Mouse (Mus musculus) urinary bladder, postnatal 10 days (tissue): ENCODE results near the gene Olfr356.

Source experiments
- DNase-seq: peaks from one replicate; pipeline ENCODE4 v3.0.0; 2022; ENCODE audit warnings: low spot score

Olfr356 gene

GRCm38 (mm10) chr2:36936821-36937220, at the start of gene Olfr356:
TSS of gene Olfr356 (plus strand) at chr2:36937121.
- no peak for DNase-seq

GRCm38 (mm10) chr2:36892836-36893235, 44.1 kb upstream of the Olfr356 start, which contains the start of gene Olfr353:
TSS of gene Olfr353 (minus strand) at chr2:36892936.
- no peak for DNase-seq

- DNase-seq = no peak
Observed at GRCm38 (mm10) chr2:36897114-36897513, 39.8 kb upstream of the Olfr356 start.

GRCm38 (mm10) chr2:36905380-36905779, 31.5 kb upstream of the Olfr356 start, which contains the start of gene Olfr354:
TSS of gene Olfr354 (plus strand) at chr2:36905680.
- DNase-seq = no peak

GRCm38 (mm10) chr2:36928797-36929196, 8.1 kb upstream of the Olfr356 start, which contains the start of gene Olfr355:
TSS of gene Olfr355 (minus strand) at chr2:36928897.
- DNase-seq = no peak
